Mouse (Mus musculus): Measurements from ENCODE around the gene Chrne.

- TF ChIP-seq CTCF (IDR thresholded peaks at IDR 0.05; ENCODE audit: low read depth, low read length): no peak
- no peak for TF ChIP-seq POLR2AphosphoS5 (IDR thresholded peaks at IDR 0.05; ENCODE audit: insufficient replicate concordance, low read depth, low read length)
- TF ChIP-seq GATA1 (IDR thresholded peaks at IDR 0.05; ENCODE audit: borderline replicate concordance, low read length): no peak
- TF ChIP-seq TAL1 (conservative IDR thresholded peaks at IDR 0.05; ENCODE audit: low read depth, low read length): no peak
These were observed 4.2 kb upstream of the Chrne start for GRCm38 (mm10) chr11:70623053-70623742.

All from G1E (cell line).